Mouse (Mus musculus): ENCODE data around the gene Rhox10.
A peak's percentile ranks its signal among the peaks of the same experiment; 100 is the strongest.
"Not testable (repeated sequence)": the region's sequence is repeated elsewhere in the genome, so short reads cannot be mapped to it uniquely, and the experiment has no call there.

Rhox10 gene

GRCm38 (mm10) chrX:38066175-38066574 lies at the start of gene Rhox10:
TSS of gene Rhox10 (plus strand) at chrX:38066475.
- no peak for DNase-seq

- not testable (repeated sequence) for DNase-seq
Observed at GRCm38 (mm10) chrX:38018597-38018996, 47.7 kb upstream of the Rhox10 start, which contains the start of gene Btg1-ps1. TSS of gene Btg1-ps1 (minus strand) at chrX:38018815.

- DNase-seq: no peak
Observed at GRCm38 (mm10) chrX:38033841-38034240, 32.4 kb upstream of the Rhox10 start.

- no peak for DNase-seq
Observed at GRCm38 (mm10) chrX:38039666-38040065, 26.6 kb upstream of the Rhox10 start.

- DNase-seq: not testable (repeated sequence)
Observed at GRCm38 (mm10) chrX:38043014-38043413, 23.3 kb upstream of the Rhox10 start, which contains the start of gene Btg1-ps2. TSS of gene Btg1-ps2 (minus strand) at chrX:38043114.

- peak in 1 of 2 experiments; percentile 30 for DNase-seq
Observed at GRCm38 (mm10) chrX:38061544-38061943, 4.7 kb upstream of the Rhox10 start.

- peak; percentile 21 to 42 for DNase-seq
Observed at GRCm38 (mm10) chrX:38084226-38084625, 18.0 kb downstream of the Rhox10 start.

- no peak for DNase-seq
Observed at GRCm38 (mm10) chrX:38085041-38085440, 18.8 kb downstream of the Rhox10 start, which contains the start of gene Rhox11. TSS of gene Rhox11 (minus strand) at chrX:38085141.

GRCm38 (mm10) chrX:38110807-38111206 lies 44.5 kb downstream of the Rhox10 start, which contains the start of gene Rhox12:
TSS of gene Rhox12 (minus strand) at chrX:38110907.
- DNase-seq: no peak

GRCm38 (mm10) chrX:38120982-38121381 lies 54.7 kb downstream of the Rhox10 start, which contains the start of gene Rhox13:
TSS of gene Rhox13 (plus strand) at chrX:38121219.
- DNase-seq: no peak

All from cerebellum, adult 18-20 months (tissue).